Mouse (Mus musculus): ENCODE data around the gene Gpatch4.

Gene Gpatch4

GRCm38 (mm10) chr3:88030608-88031395 lies 12.1 kb upstream of the Gpatch4 start:
- DNase-seq (ENCODE audit: low spot score), result peak; percentile 63

GRCm38 (mm10) chr3:88033506-88033905 lies 9.4 kb upstream of the Gpatch4 start:
- no peak for DNase-seq (ENCODE audit: low spot score)

- DNase-seq (ENCODE audit: low spot score), result no peak
Measured at GRCm38 (mm10) chr3:88035561-88036293, 7.2 kb upstream of the Gpatch4 start.

GRCm38 (mm10) chr3:88049532-88049931 lies 6.6 kb downstream of the Gpatch4 start:
- no peak for DNase-seq (ENCODE audit: low spot score)

GRCm38 (mm10) chr3:88057030-88057429 lies 14.1 kb downstream of the Gpatch4 start:
- no peak for DNase-seq (ENCODE audit: low spot score)

- DNase-seq (ENCODE audit: low spot score), result peak; percentile 86
Measured at GRCm38 (mm10) chr3:88057902-88058696, 15.2 kb downstream of the Gpatch4 start, which contains the start of gene Naxe. Gene Naxe (minus strand): TSS chr3:88058495.

GRCm38 (mm10) chr3:88068386-88068785 lies 25.5 kb downstream of the Gpatch4 start:
- DNase-seq (ENCODE audit: low spot score), result no peak

- peak; percentile 84 for DNase-seq (ENCODE audit: low spot score)
Measured at GRCm38 (mm10) chr3:88071783-88072182, 28.9 kb downstream of the Gpatch4 start.

GRCm38 (mm10) chr3:88073631-88074030 lies 30.7 kb downstream of the Gpatch4 start:
- no peak for DNase-seq (ENCODE audit: low spot score)

GRCm38 (mm10) chr3:88074351-88074750 lies 31.4 kb downstream of the Gpatch4 start:
- no peak for DNase-seq (ENCODE audit: low spot score)

- no peak for DNase-seq (ENCODE audit: low spot score)
Measured at GRCm38 (mm10) chr3:88074766-88075165, 31.9 kb downstream of the Gpatch4 start.

GRCm38 (mm10) chr3:88077441-88077840 lies 34.5 kb downstream of the Gpatch4 start:
- no peak for DNase-seq (ENCODE audit: low spot score)

- DNase-seq (ENCODE audit: low spot score), result no peak
Measured at GRCm38 (mm10) chr3:88078204-88078603, 35.3 kb downstream of the Gpatch4 start, which contains the start of gene Ttc24. Gene Ttc24 (minus strand): TSS chr3:88078304.

GRCm38 (mm10) chr3:88081345-88082223 lies 38.7 kb downstream of the Gpatch4 start, which contains the start of gene Iqgap3:
Gene Iqgap3 (plus strand): TSS chr3:88081971.
- peak; percentile 91 for DNase-seq (ENCODE audit: low spot score)

- peak; percentile 18 for DNase-seq (ENCODE audit: low spot score)
Measured at GRCm38 (mm10) chr3:88082224-88082618, 39.3 kb downstream of the Gpatch4 start.

- no peak for DNase-seq (ENCODE audit: low spot score)
Measured at GRCm38 (mm10) chr3:88082663-88083062, 39.8 kb downstream of the Gpatch4 start.

GRCm38 (mm10) chr3:88084001-88084400 lies 41.1 kb downstream of the Gpatch4 start:
- DNase-seq (ENCODE audit: low spot score), result no peak

- no peak for DNase-seq (ENCODE audit: low spot score)
Measured at GRCm38 (mm10) chr3:88085459-88085858, 42.6 kb downstream of the Gpatch4 start.

- DNase-seq (ENCODE audit: low spot score), result peak; percentile 18
Measured at GRCm38 (mm10) chr3:88087688-88088087, 44.8 kb downstream of the Gpatch4 start.

- no peak for DNase-seq (ENCODE audit: low spot score)
Measured at GRCm38 (mm10) chr3:88090106-88090505, 47.2 kb downstream of the Gpatch4 start.

GRCm38 (mm10) chr3:88090616-88091015 lies 47.7 kb downstream of the Gpatch4 start:
- no peak for DNase-seq (ENCODE audit: low spot score)

Measured in urinary bladder, postnatal 14 days (tissue).